Mouse (Mus musculus) bone marrow, adult 2 months (tissue): ENCODE results near the gene Mfn2.

Experiments
- CTCF ChIP-seq: fragments of 200-500 bp; IDR thresholded peaks from 2 replicates; pipeline ENCODE4 v1.5.1; 2011; ENCODE audit warnings: low read length, control low read depth; ENCODE audit not compliant: control insufficient read depth, insufficient read depth
- POLR2A ChIP-seq: fragments of 200-500 bp; IDR thresholded peaks from 2 replicates; pipeline ENCODE4 v1.6.1; 2011; ENCODE audit warnings: low read depth, mild to moderate bottlenecking, control low read depth, low read length, borderline replicate concordance; ENCODE audit not compliant: control insufficient read depth

DNA sequence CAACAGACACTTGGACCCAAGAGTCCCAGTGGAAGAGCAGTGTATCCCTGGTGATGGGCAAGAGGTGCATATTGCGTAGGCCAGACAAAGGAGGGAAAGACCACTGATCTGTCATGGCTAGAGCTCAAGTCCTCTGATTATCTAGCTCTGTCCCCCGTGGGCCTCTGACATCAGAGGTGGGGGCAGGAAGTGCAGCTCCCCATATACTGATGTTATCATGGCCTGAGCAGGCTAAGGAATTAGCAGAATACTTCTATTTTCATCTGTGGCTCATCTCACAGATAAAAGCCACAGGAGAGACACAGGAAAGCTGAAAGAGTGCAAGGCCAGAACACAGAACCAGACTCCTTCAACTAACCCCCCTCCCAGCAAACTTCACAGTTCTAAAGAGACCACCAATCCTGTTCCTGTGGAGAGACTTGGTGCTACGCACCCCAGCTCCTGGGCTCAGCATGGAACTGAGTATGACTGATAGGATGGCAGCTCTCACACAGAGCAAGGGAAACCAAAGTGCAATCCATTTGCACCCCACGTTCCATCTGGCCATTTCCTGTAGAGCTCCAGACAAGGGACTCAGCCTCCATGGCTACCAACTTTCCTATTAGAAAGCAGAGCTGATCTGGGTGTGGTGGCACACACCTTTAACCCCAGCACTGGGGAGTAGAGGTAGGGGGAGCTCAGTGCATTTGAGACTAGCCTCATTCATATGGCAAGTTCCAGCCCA, 28.5 kb downstream of the Mfn2 start:
- TF ChIP-seq CTCF (no peak), POLR2A (no peak)
